Mouse (Mus musculus): Measurements from ENCODE around the gene Olfr1412. TPM values are rescaled to one million over a fixed set of nuclear protein-coding genes. Genes with fewer than 3 reads are reported as not detected.

Olfr1412 gene
- total RNA-seq (2021) = not detected
- long read RNA-seq, experiment 1 = 0 reads
- long read RNA-seq, experiment 2 = 0 reads

GRCm38 (mm10) chr1:92585479-92585878 is at the start of gene Olfr1412:
Gene Olfr1412 (plus strand): TSS chr1:92585779.
- no peak for DNase-seq (ENCODE audit: low spot score in 2 of 2)

DNA sequence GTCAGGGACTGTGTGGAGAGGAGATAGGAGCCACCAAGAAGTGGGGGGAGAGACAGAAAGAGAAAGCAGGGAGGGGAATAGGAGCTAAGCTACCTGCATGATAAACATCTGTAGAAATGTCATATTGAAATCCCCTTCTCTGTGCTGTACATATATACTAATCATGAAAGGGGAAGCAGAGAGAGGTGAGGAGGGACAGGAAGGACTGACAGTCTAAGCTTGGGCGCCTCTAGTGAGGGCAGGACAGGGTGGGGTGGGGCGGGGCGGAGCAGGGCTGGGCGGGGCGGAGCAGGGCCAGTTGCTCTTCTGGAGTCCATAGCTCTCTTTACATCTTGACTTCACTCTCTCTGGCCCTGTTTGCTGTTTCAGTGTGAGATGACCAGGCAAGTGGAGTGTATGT is 48.6 kb upstream of the Olfr1412 start:
- no peak for DNase-seq (ENCODE audit: low spot score in 2 of 2)

- no peak for DNase-seq (ENCODE audit: low spot score in 2 of 2)
These were observed 46.5 kb upstream of the Olfr1412 start for GRCm38 (mm10) chr1:92539071-92539470.

GRCm38 (mm10) chr1:92545929-92546328 is 39.6 kb upstream of the Olfr1412 start:
- no peak for DNase-seq (ENCODE audit: low spot score in 2 of 2)

DNA sequence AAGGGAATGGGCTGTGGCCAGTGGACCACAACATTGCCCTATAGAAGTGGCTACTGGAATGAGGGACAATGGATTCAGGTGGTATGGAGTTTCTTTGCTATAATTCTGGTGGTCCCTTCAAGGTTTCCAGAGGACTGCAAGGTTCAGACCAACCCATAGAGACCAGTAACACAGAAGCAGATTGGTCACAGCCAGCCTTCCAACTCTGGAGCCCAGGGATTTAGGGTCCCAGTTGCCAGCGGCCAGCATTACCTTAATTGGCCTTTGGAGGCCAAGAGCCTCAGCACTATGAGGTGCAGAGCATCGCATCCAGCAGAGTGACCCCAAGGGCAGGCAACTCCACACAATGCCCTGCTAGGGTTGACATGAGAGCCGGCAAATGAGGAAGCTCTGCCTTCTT is 14.6 kb upstream of the Olfr1412 start, which contains the start of gene Olfr1413:
TSS of gene Olfr1413 (plus strand) at position 301 of the 400 bp plus-strand sequence.
- DNase-seq (ENCODE audit: low spot score in 2 of 2) = no peak

GRCm38 (mm10) chr1:92594111-92594510 is 8.5 kb downstream of the Olfr1412 start, which contains the start of gene Olfr1411:
Gene Olfr1411 (plus strand): TSS chr1:92594411.
- DNase-seq (ENCODE audit: low spot score in 2 of 2) = no peak

DNA sequence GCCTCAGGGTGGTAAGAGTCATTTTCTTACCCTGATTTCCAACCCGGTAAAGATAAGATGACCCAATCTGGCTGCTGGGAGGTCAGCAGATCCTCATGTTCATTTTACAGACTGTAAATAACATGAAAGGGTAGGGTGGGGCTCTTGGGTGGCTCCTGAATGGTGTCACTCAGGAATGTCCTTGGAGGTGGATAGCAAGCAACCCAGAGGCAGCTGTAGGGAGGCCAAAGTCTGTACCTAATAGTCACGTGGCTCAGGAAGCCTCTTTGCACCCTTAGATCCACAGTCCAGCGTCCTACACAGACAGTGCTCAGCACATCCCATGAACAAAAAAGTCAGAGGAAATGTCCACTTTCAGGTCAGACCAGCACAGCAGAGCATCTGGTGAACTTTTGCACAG is 10.4 kb downstream of the Olfr1412 start:
- DNase-seq (ENCODE audit: low spot score in 2 of 2) = no peak

DNA sequence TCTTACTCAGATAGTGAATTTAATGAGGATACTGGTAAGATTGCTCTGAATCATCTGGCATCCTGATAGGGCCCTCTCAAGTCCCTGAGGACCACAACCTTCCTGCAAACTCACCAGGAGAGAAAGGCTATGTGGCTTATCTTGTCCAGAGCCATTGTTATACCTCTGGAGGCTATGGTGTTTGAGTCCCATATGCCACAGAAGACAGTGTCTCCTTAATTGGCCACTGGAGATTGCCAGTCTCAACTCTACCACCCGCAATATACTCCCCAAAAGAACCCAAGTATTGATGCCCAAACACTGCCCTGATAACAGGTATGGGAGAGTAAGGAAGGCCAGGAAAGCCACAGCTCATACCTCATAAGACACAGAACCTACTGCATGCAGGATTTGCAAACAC is 19.9 kb downstream of the Olfr1412 start, which contains the start of gene Olfr1410:
TSS of gene Olfr1410 (plus strand) at position 301 of the 400 bp plus-strand sequence.
- no peak for DNase-seq (ENCODE audit: low spot score in 2 of 2)

- no peak for DNase-seq (ENCODE audit: low spot score in 2 of 2)
These were observed 22.1 kb downstream of the Olfr1412 start for GRCm38 (mm10) chr1:92607711-92608110.

GRCm38 (mm10) chr1:92611008-92611407 is 25.4 kb downstream of the Olfr1412 start:
- DNase-seq (ENCODE audit: low spot score in 2 of 2) = no peak

DNA sequence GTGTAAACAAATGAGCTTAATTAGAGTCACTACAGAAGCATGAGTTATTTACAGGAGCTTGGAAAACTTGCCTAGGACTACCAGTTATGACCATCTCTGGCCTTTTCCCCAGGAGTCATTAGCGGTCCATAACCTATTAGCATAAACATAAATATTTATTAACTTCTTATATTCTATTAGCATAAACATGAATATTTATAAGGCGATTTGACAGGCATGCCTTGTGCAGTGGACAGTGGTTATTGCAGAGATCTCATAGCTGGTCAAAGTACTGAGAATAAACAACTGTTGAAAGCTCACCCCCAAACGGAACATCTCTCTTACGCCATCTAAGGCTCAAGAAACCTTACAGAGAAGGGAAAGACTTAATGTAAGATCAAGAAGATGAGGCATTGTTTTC is 27.6 kb downstream of the Olfr1412 start:
- no peak for DNase-seq (ENCODE audit: low spot score in 2 of 2)

DNA sequence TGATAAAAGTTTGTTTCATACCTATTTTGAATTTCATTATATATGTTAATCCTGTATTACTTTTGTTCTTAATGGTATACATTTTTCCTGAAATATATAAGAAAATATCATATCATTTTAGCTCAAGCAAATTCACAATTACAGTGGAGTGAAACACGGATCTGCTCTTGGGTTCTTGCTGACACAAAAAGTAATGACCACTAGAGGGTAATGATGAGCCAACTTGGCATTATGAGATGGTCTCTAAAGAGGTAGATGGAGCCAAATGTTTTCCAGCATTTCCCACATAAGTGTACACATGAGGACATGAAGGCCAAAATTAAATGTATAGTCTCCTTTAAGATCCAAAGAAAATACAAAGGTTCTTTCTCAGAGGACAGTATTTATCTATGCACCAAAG is 28.9 kb downstream of the Olfr1412 start:
- no peak for DNase-seq (ENCODE audit: low spot score in 2 of 2)

GRCm38 (mm10) chr1:92616046-92616445 is 30.5 kb downstream of the Olfr1412 start:
- DNase-seq (ENCODE audit: low spot score in 2 of 2) = no peak

- DNase-seq (ENCODE audit: low spot score in 2 of 2) = no peak
These were observed 31.9 kb downstream of the Olfr1412 start, which contains the start of gene Olfr12 for GRCm38 (mm10) chr1:92617488-92617887. Gene Olfr12 (plus strand): TSS chr1:92617788.

- DNase-seq (ENCODE audit: low spot score in 2 of 2) = peak; percentile 41 to 66
These were observed 32.8 kb downstream of the Olfr1412 start for GRCm38 (mm10) chr1:92618360-92618759.

DNA sequence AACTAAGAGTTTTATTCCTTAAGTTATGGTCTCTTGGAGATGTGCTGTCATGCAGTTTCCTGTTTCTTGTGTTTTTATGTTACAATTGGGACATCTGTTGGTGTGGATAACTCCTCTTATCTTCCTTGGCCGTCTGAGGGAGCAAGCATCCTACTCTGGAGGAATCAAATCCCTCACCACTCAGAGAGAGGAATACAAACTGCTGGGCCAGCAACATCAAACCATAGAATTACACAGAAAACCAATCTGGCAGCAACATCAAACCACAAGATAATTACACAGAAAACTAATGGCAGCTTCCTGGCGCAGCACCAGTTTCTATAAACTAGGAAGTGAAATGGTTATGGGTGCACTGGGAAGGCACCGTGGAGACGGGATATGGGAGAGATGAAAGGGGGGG is 42.6 kb downstream of the Olfr1412 start:
- no peak for DNase-seq (ENCODE audit: low spot score in 2 of 2)

DNA sequence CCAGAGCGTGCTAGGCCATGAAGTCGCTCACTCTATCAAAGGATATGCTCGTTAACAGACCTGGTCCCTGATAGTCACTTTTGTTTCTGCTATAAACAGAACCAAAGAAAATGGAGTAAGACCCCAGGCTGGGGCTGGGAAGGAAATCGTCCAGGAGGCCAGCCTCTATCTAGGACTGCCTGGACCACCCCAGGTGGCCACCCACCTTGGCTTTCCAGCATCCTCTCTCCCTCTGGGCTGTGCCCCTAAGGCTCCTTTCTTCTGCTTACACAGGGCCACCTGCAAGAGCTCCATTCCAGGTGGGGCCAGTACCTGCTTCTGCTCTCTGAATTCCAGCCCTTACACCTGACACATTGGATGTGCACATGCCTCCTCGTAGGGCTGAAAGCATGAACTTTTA is 46.6 kb downstream of the Olfr1412 start:
- DNase-seq (ENCODE audit: low spot score in 2 of 2) = no peak

DNA sequence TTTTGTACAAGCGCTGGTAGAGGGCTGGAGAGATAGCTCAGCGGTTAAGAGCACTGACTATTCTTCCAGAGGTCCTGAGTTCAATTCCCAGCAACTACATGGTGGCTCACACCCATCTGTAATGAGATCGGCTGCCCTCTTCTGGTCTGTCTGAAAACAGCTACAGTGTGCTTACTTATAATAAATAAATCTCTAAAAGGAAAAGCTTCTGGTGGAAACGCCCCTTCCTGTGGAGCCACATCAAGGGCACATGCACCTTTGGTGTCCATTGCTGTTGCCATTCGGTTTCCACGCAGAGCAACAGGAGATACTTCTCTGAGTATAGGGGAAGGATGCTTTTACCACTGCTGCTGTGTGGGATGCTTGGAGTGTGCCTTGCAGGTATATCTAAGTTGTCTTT is 47.4 kb downstream of the Olfr1412 start:
- no peak for DNase-seq (ENCODE audit: low spot score in 2 of 2)

GRCm38 (mm10) chr1:92633726-92634125 is 48.1 kb downstream of the Olfr1412 start:
- no peak for DNase-seq (ENCODE audit: low spot score in 2 of 2)

GRCm38 (mm10) chr1:92634569-92634968 is 49.0 kb downstream of the Olfr1412 start:
- no peak for DNase-seq (ENCODE audit: low spot score in 2 of 2)

GRCm38 (mm10) chr1:92634976-92635599 is 49.5 kb downstream of the Olfr1412 start:
- DNase-seq (ENCODE audit: low spot score in 2 of 2) = no peak

DNA sequence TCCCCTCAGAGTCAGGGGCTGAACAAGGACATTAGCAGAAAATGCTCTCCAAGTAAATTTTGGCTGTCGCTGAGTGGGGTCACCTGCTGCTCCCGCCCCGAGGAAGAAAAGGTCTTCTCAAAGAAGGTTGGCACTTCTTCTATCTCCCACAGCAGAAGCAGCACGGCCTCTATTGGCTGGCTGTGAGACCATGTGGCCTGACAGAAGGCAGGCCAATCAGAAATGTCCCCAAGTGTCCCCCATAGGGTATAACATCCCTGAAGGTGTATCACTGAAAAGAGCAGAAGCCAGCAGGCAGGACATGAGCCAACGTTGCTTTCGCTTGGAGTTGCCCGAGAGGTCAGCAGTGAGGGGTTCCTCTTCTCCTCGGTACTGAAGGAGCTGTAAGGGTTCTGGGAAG is 50.4 kb downstream of the Olfr1412 start:
- no peak for DNase-seq (ENCODE audit: low spot score in 2 of 2)

DNA sequence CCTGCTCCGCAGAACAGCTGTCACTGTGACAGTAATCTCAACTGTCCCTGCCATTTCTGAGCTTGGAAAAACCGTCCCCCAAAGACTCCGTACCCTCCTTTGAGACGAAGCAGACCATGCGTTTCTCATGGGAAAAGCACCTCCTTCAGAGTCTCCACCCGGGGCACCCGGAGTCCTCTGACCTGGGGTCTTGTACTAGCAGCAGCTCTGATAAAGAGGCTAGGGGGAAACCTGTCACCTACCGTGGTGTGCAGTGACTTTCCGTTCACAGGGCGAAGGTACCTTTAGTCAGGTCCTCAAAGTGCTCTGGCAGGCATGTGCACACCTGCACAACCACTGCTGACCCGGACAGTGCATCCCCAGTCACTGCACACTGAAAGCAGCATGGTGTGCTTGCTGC is 51.1 kb downstream of the Olfr1412 start:
- no peak for DNase-seq (ENCODE audit: low spot score in 2 of 2)

All from adrenal gland, postnatal 4 days (tissue).